ENCODE assay signal across 11 mouse cellular contexts in genomic region chr13:85359621-85360020, GRCm38 (mm10).
"Had no signal": no experiment of that assay in that cellular context is flagged by ENCODE, and none has a peak within 500 bp of the region (broad histone marks: within the 10 kb centered on the region; RNA-seq: fewer than 3 reads in every experiment).

No protein-coding gene starts in this region.

- DNase-seq: kidney, adult 8-10 months; kidney, postnatal 10 days; kidney, postnatal 4 days; layer of hippocampus, adult 9-11 months; layer of hippocampus, postnatal 36 days; lung, adult 18-20 months had no signal

- H3K4me3 ChIP-seq: limb, embryonic 13.5 days; midbrain, embryonic 13.5 days; neural tube, embryonic 15.5 days had no signal

- H3K36me3 ChIP-seq: limb, embryonic 13.5 days; midbrain, embryonic 13.5 days; neural tube, embryonic 15.5 days had no signal

- H3K27ac ChIP-seq: limb, embryonic 13.5 days; liver, embryonic 14.5 days; midbrain, embryonic 13.5 days; neural tube, embryonic 15.5 days; stomach, postnatal 0 days had no signal

- ATAC-seq: midbrain, embryonic 13.5 days had no signal

- H3K27me3 ChIP-seq: limb, embryonic 13.5 days; midbrain, embryonic 13.5 days; neural tube, embryonic 15.5 days had no signal

- H3K4me1 ChIP-seq: limb, embryonic 13.5 days; midbrain, embryonic 13.5 days; neural tube, embryonic 15.5 days had no signal

- H3K4me2 ChIP-seq: limb, embryonic 13.5 days; midbrain, embryonic 13.5 days; neural tube, embryonic 15.5 days had no signal
